Mouse (Mus musculus) embryo, embryonic 11 days (tissue): ENCODE results near the gene Dlgap1.

Experiments
- DNase-seq: peaks from one replicate; pipeline ENCODE4 v3.0.0-alpha.2; 2015

The Dlgap1 gene

GRCm38 (mm10) chr17:70741696-70742095 lies 772.8 kb downstream of the Dlgap1 start:
- no peak for DNase-seq

GRCm38 (mm10) chr17:70744570-70745153 lies 775.8 kb downstream of the Dlgap1 start:
- no peak for DNase-seq

GRCm38 (mm10) chr17:70745385-70745784 lies 776.5 kb downstream of the Dlgap1 start:
- DNase-seq = no peak

GRCm38 (mm10) chr17:70746379-70747079 lies 777.7 kb downstream of the Dlgap1 start:
- peak; percentile 38 for DNase-seq

GRCm38 (mm10) chr17:70747731-70748475 lies 779.0 kb downstream of the Dlgap1 start:
- DNase-seq = peak; percentile 79

GRCm38 (mm10) chr17:70748476-70748830 lies 779.6 kb downstream of the Dlgap1 start:
- DNase-seq = peak; percentile 28

- DNase-seq = no peak
Measured at GRCm38 (mm10) chr17:70748964-70749650, 780.2 kb downstream of the Dlgap1 start.

- DNase-seq = no peak
Measured at GRCm38 (mm10) chr17:70750236-70751160, 781.6 kb downstream of the Dlgap1 start.

- DNase-seq = peak; percentile 84
Measured at GRCm38 (mm10) chr17:70751161-70751651, 782.3 kb downstream of the Dlgap1 start.

- DNase-seq = no peak
Measured at GRCm38 (mm10) chr17:70751676-70752075, 782.8 kb downstream of the Dlgap1 start.

GRCm38 (mm10) chr17:70753444-70754032 lies 784.7 kb downstream of the Dlgap1 start:
- no peak for DNase-seq

GRCm38 (mm10) chr17:70754041-70754440 lies 785.2 kb downstream of the Dlgap1 start:
- DNase-seq = no peak

GRCm38 (mm10) chr17:70754638-70755037 lies 785.8 kb downstream of the Dlgap1 start:
- no peak for DNase-seq

- DNase-seq = peak; percentile 90
Measured at GRCm38 (mm10) chr17:70755039-70755668, 786.3 kb downstream of the Dlgap1 start.

- DNase-seq = peak; percentile 75
Measured at GRCm38 (mm10) chr17:70755669-70756263, 786.9 kb downstream of the Dlgap1 start.

- no peak for DNase-seq
Measured at GRCm38 (mm10) chr17:70762001-70762400, 793.1 kb downstream of the Dlgap1 start.

- DNase-seq = no peak
Measured at GRCm38 (mm10) chr17:70762634-70763033, 793.8 kb downstream of the Dlgap1 start.

- DNase-seq = no peak
Measured at GRCm38 (mm10) chr17:70765337-70765736, 796.5 kb downstream of the Dlgap1 start.

- no peak for DNase-seq
Measured at GRCm38 (mm10) chr17:70765976-70766375, 797.1 kb downstream of the Dlgap1 start.

GRCm38 (mm10) chr17:70772120-70772899 lies 803.4 kb downstream of the Dlgap1 start:
- no peak for DNase-seq
